Mouse (Mus musculus) stomach, postnatal 0 days (tissue): ENCODE data around the gene Pak1. TPM values are rescaled to one million over a fixed set of nuclear protein-coding genes. Genes with fewer than 3 reads are reported as not detected.

Experiments used
- ATAC-seq: fragments of 200-750 bp; cut with Nextera tagmentation; 2 replicates; pipeline ENCODE4 v1.8.0; 2017; ENCODE audit not compliant: low FRiP score, low TSS enrichment
- DNase-seq: peaks from one replicate; pipeline ENCODE4 v3.0.0-alpha.2; 2016; ENCODE audit warnings: low spot score
- H3K27ac ChIP-seq: fragments of 300-500 bp; sonication (generic); replicated peaks from 2 replicates; pipeline ENCODE4 v1.5.1; 2014; ENCODE audit warnings: mild to moderate bottlenecking, control low read depth
- H3K27me3 ChIP-seq: fragments of 300-500 bp; sonication (generic); 2 replicates; pipeline ENCODE4 v1.6.1; 2014; ENCODE audit warnings: low read length; ENCODE audit not compliant: control insufficient read depth, insufficient read depth
- H3K36me3 ChIP-seq: fragments of 300-500 bp; sonication (generic); 2 replicates; pipeline ENCODE4 v1.6.1; 2014; ENCODE audit warnings: low read length, mixed read lengths; ENCODE audit not compliant: control insufficient read depth, insufficient read depth
- H3K4me1 ChIP-seq: fragments of 300-500 bp; sonication (generic); replicated peaks from 2 replicates; pipeline ENCODE4 v1.6.1; 2014; ENCODE audit warnings: antibody characterized with exemption; ENCODE audit not compliant: control insufficient read depth, insufficient read depth
- H3K4me2 ChIP-seq: fragments of 300-500 bp; sonication (generic); replicated peaks from 2 replicates; pipeline ENCODE4 v1.6.1; 2014; ENCODE audit warnings: low read depth, mild to moderate bottlenecking, control low read depth, moderate library complexity
- H3K4me3 ChIP-seq: fragments of 300-500 bp; sonication (generic); 2 replicates; pipeline ENCODE4 v1.5.1; 2014; ENCODE audit warnings: low read depth, low read length, control low read depth
- H3K9ac ChIP-seq: fragments of 300-500 bp; sonication (generic); 2 replicates; pipeline ENCODE4 v1.6.1; 2014; ENCODE audit warnings: mild to moderate bottlenecking, low read length, control low read depth, mixed read lengths
- H3K9me3 ChIP-seq: fragments of 300-500 bp; sonication (generic); 2 replicates; pipeline ENCODE4 v1.6.1; 2016; ENCODE audit warnings: low read length; ENCODE audit not compliant: control insufficient read depth
- CTCF ChIP-seq: IDR thresholded peaks from 2 replicates; pipeline ENCODE4 v1.5.1; 2016; ENCODE audit warnings: antibody characterized with exemption, low read depth, mild to moderate bottlenecking, moderate library complexity
- EP300 ChIP-seq: optimal IDR thresholded peaks from 2 replicates; pipeline ENCODE3; 2016; ENCODE audit warnings: antibody characterized with exemption
- WGBS: fragments of 180-500 bp; shearing (Covaris S2); extraction: QIAGEN DNeasy Blood & Tissue Kit; methylation state at CpG from one replicate; pipeline ENCODE4 v1.1.7; 2014; 5-methylcytosine and 5-hydroxymethylcytosine counted together
- polyA plus RNA-seq: library from polyadenylated mRNA; unstranded; fragments of >200 nt; fragmentation: Nextera tagmentation; extraction: Ambion mirVana; gene quantifications from 2 replicates; pipeline ENCODE4 v1.2.1, GENCODE M21; 2015

The Pak1 gene
- polyA plus RNA-seq, 1 experiment from 2014 or later, result 18.1 TPM

GRCm38 (mm10) chr7:97873317-97873716, 85.0 kb downstream of the Pak1 start:
- H3K4me3 ChIP-seq, result no peak overlapping the region
- H3K27ac ChIP-seq, result no peak overlapping the region
- DNase-seq (no peak), ATAC-seq (no peak)
- H3K36me3 ChIP-seq, result no peaks in the 10 kb centered on the region
- no peaks in the 10 kb centered on the region for H3K4me1 ChIP-seq
- no peak overlapping the region for H3K9ac ChIP-seq
- TF ChIP-seq CTCF (no peak), EP300 (no peak)
- H3K9me3 ChIP-seq, result no peaks in the 10 kb centered on the region
- H3K4me2 ChIP-seq, result no peak overlapping the region
- no peaks in the 10 kb centered on the region for H3K27me3 ChIP-seq

GRCm38 (mm10) chr7:97877846-97878538, 89.7 kb downstream of the Pak1 start:
- H3K9me3 ChIP-seq, result no peaks in the 10 kb centered on the region
- H3K9ac ChIP-seq, result no peak overlapping the region
- WGBS, result 80% methylated on average over 7 of the region's 7 CpGs
- no peak overlapping the region for H3K27ac ChIP-seq
- no peak overlapping the region for H3K4me2 ChIP-seq
- H3K36me3 ChIP-seq, result no peaks in the 10 kb centered on the region
- no peak for DNase-seq
- no peaks in the 10 kb centered on the region for H3K4me1 ChIP-seq
- TF ChIP-seq CTCF (no peak), EP300 (no peak)
- no peak overlapping the region for H3K4me3 ChIP-seq
- ATAC-seq, result no peak
- H3K27me3 ChIP-seq, result no peaks in the 10 kb centered on the region

GRCm38 (mm10) chr7:97911646-97912045, 123.3 kb downstream of the Pak1 start:
- WGBS, result 82% methylated on average over 3 of the region's 3 CpGs
- peaks cover 2% of the 10 kb centered on the region; the same call in 1 of the 2 replicates for H3K36me3 ChIP-seq
- no peak overlapping the region for H3K9ac ChIP-seq
- H3K4me2 ChIP-seq, result no peak overlapping the region
- no peaks in the 10 kb centered on the region for H3K9me3 ChIP-seq
- DNase-seq, result no peak
- ATAC-seq, result no peak
- TF ChIP-seq EP300, result no peak
- TF ChIP-seq CTCF, result no peak
- no peaks in the 10 kb centered on the region for H3K27me3 ChIP-seq
- no peak overlapping the region for H3K27ac ChIP-seq
- no peaks in the 10 kb centered on the region for H3K4me1 ChIP-seq
- no peak overlapping the region for H3K4me3 ChIP-seq

- WGBS, result 57% methylated on average over 2 of the region's 2 CpGs
- no peaks in the 10 kb centered on the region for H3K4me1 ChIP-seq
- no peaks in the 10 kb centered on the region for H3K27me3 ChIP-seq
- H3K4me3 ChIP-seq, result no peak overlapping the region
- no peak for TF ChIP-seq CTCF
- TF ChIP-seq EP300, result no peak
- H3K9me3 ChIP-seq, result no peaks in the 10 kb centered on the region
- no peak overlapping the region for H3K27ac ChIP-seq
- H3K9ac ChIP-seq, result no peak overlapping the region
- ATAC-seq (no peak), DNase-seq (no peak)
- no peak overlapping the region for H3K4me2 ChIP-seq
- H3K36me3 ChIP-seq, result peaks cover 2% of the 10 kb centered on the region; the same call in 1 of the 2 replicates
These were observed 126.6 kb downstream of the Pak1 start for GRCm38 (mm10) chr7:97914833-97915516.

GRCm38 (mm10) chr7:97919742-97920141, 131.4 kb downstream of the Pak1 start, which contains the start of gene Gdpd4:
Gene Gdpd4 (plus strand): TSS chr7:97919955.
- Histone ChIP-seq H3K9me3 (no peaks in the 10 kb centered on the region), H3K36me3 (no peaks in the 10 kb centered on the region), H3K4me1 (no peaks in the 10 kb centered on the region), H3K4me3 (no peak within 1 kb of the TSS), H3K4me2 (no peak within 1 kb of the TSS), H3K9ac (no peak within 1 kb of the TSS), H3K27ac (no peak within 1 kb of the TSS), H3K27me3 (no peaks in the 10 kb centered on the region)
- WGBS, result 80% methylated on average over 12 of the region's 12 CpGs
- ATAC-seq (no peak), DNase-seq (no peak)
- TF ChIP-seq CTCF (no peak), EP300 (no peak)

- H3K4me1 ChIP-seq, result no peaks in the 10 kb centered on the region
- ATAC-seq (no peak), DNase-seq (no peak)
- no peak for TF ChIP-seq CTCF
- TF ChIP-seq EP300, result no peak
- no peaks in the 10 kb centered on the region for H3K9me3 ChIP-seq
- no peak overlapping the region for H3K4me2 ChIP-seq
- no peaks in the 10 kb centered on the region for H3K27me3 ChIP-seq
- H3K4me3 ChIP-seq, result no peak overlapping the region
- no peak overlapping the region for H3K27ac ChIP-seq
- H3K9ac ChIP-seq, result no peak overlapping the region
- no peaks in the 10 kb centered on the region for H3K36me3 ChIP-seq
- WGBS, result 24% methylated on average over 1 of the region's 1 CpGs
These were observed 137.5 kb downstream of the Pak1 start for GRCm38 (mm10) chr7:97925819-97926218.
